Mouse (Mus musculus): ENCODE data around the gene Ptafr. TPM values are rescaled to one million over a fixed set of nuclear protein-coding genes. Genes with fewer than 3 reads are reported as not detected.

Gene Ptafr
- total and polyA plus RNA-seq, 2 experiments from 2014 or later: 0.61 to 0.63 TPM

DNA sequence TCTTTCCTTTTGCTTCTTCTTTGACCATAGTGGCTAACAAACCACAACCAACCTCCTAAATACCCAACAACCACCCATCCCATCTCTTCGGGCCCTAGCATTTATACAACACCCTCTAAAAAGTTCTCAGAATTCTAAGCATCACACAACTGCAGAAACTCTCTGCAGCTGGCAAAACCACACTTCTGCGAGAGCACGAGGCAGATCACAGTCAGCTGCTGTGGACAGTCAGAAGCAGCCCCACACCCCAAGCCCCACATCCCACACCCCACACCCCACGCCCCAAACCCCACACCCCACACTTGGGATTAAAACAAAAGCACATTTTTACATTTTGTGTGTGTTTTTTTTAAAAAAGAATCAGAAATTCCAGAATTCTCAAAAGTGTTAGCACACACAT, 39.6 kb downstream of the Ptafr start:
- no peak overlapping the region for H3K9ac ChIP-seq (replicated peaks; ENCODE audit: low read length)
- H3K9me3 ChIP-seq (ENCODE audit: low read length): no peaks in the 10 kb centered on the region
- DNase-seq (ENCODE audit: low spot score) (no peak), ATAC-seq (no peak)
- no peaks in the 10 kb centered on the region for H3K27me3 ChIP-seq (ENCODE audit: insufficient read depth, low read length)
- WGBS: 87% methylated on average over 4 of the region's 4 CpGs
- no peaks in the 10 kb centered on the region for H3K36me3 ChIP-seq (ENCODE audit: insufficient read depth, low read length)
- H3K4me1 ChIP-seq (ENCODE audit: insufficient read depth, low read length): no peaks in the 10 kb centered on the region
- no peak overlapping the region for H3K4me2 ChIP-seq (ENCODE audit: low read depth, low read length)
- TF ChIP-seq CTCF (IDR thresholded peaks at IDR 0.05; ENCODE audit: low read depth): no peak
- H3K4me3 ChIP-seq (ENCODE audit: low read length): no peak overlapping the region
- no peak overlapping the region for H3K27ac ChIP-seq

DNA sequence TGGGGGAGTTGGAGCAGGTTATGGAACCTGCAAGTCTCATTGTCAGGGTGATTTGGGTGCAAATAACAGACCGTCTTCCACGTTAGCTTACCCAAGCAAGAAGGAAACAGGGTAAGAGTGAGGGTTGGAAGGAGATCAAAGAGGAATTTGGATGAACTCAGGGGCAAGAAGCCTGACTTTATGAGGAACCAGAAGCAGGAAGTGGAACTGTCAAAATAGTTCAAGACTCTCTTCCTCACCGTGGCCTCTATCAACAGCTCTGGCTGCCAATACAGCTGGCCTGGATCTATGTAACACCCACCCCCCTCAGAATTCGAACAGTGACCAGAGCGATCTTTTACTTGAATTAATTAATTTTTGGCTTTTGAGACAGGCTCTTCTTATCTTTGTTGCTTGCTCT, 41.9 kb downstream of the Ptafr start:
- H3K9me3 ChIP-seq (ENCODE audit: low read length): no peaks in the 10 kb centered on the region
- H3K4me3 ChIP-seq (ENCODE audit: low read length): no peak overlapping the region
- ATAC-seq: no peak
- TF ChIP-seq CTCF (IDR thresholded peaks at IDR 0.05; ENCODE audit: low read depth): no peak
- H3K9ac ChIP-seq (replicated peaks; ENCODE audit: low read length): no peak overlapping the region
- no peaks in the 10 kb centered on the region for H3K4me1 ChIP-seq (ENCODE audit: insufficient read depth, low read length)
- H3K27me3 ChIP-seq (ENCODE audit: insufficient read depth, low read length): no peaks in the 10 kb centered on the region
- H3K36me3 ChIP-seq (ENCODE audit: insufficient read depth, low read length): no peaks in the 10 kb centered on the region
- H3K4me2 ChIP-seq (ENCODE audit: low read depth, low read length): no peak overlapping the region
- DNase-seq (ENCODE audit: low spot score): no peak
- H3K27ac ChIP-seq: no peak overlapping the region
- 79% methylated on average over 5 of the region's 5 CpGs for WGBS

DNA sequence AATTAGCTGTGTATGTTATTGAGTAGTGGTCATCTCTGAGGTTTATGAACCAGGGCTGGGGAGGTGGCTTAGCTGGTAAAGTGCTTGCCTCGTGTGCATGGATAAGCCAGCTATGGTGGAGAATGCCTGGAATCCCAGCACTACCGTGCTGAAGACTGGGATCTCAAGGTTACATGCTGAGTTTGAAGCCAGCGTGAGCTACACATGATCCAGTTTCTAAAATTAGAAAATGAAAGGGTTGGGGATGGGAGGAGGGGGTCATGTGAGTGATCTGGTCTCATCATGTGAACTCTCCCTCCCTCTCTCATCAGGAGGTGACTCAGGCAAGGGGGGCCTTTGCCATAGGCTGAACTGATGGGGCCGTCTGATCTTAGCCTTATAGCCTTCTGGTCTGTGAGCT, 44.3 kb downstream of the Ptafr start:
- DNase-seq (ENCODE audit: low spot score) (no peak), ATAC-seq (no peak)
- Histone ChIP-seq H3K4me2 (ENCODE audit: low read depth, low read length) (no peak overlapping the region), H3K27me3 (ENCODE audit: insufficient read depth, low read length) (no peaks in the 10 kb centered on the region), H3K4me3 (ENCODE audit: low read length) (no peak overlapping the region), H3K27ac (no peak overlapping the region), H3K9ac (replicated peaks; ENCODE audit: low read length) (no peak overlapping the region), H3K4me1 (ENCODE audit: insufficient read depth, low read length) (no peaks in the 10 kb centered on the region), H3K9me3 (ENCODE audit: low read length) (no peaks in the 10 kb centered on the region), H3K36me3 (ENCODE audit: insufficient read depth, low read length) (no peaks in the 10 kb centered on the region)
- no peak for TF ChIP-seq CTCF (IDR thresholded peaks at IDR 0.05; ENCODE audit: low read depth)
- 48% methylated on average over 4 of the region's 4 CpGs for WGBS

DNA sequence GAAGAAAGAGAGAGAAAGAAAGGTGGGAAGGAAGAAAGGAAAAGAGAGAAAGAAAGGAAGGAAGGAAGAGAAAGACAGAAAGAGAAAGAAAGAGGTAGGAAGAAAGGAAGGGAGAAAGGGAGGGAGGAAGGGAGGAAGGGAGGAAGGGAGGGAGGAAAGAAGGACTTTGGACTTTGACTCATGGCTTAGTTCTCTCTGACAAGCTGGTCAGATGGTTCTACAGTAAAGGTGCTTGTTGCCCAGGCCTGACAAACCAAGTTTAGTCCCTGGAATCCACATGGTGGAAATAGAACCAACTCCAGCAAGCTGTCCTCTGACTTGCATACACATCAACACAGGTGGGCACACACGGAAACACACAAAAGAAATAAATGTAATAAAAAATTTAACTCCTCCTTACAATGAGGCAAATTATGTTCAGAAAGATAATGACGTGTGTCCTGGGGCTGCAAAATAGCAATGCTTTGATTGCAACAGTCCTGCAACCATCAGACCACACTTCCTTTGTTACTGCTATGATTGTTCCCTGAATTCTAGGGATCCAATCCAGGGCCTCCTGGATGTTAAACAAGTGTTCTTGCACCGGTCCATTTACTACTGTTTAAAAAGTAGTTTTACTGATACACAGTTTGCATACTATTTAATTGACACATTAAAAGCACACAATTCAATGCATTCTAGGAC, 46.6 kb downstream of the Ptafr start:
- no peak for DNase-seq (ENCODE audit: low spot score)
- no peak for TF ChIP-seq CTCF (IDR thresholded peaks at IDR 0.05; ENCODE audit: low read depth)
- 86% methylated on average over 3 of the region's 3 CpGs for WGBS
- Histone ChIP-seq H3K4me1 (ENCODE audit: insufficient read depth, low read length) (no peaks in the 10 kb centered on the region), H3K27me3 (ENCODE audit: insufficient read depth, low read length) (no peaks in the 10 kb centered on the region), H3K27ac (no peak overlapping the region), H3K9ac (replicated peaks; ENCODE audit: low read length) (no peak overlapping the region), H3K4me3 (ENCODE audit: low read length) (no peak overlapping the region), H3K9me3 (ENCODE audit: low read length) (no peaks in the 10 kb centered on the region), H3K36me3 (ENCODE audit: insufficient read depth, low read length) (no peaks in the 10 kb centered on the region), H3K4me2 (ENCODE audit: low read depth, low read length) (no peak overlapping the region)
- ATAC-seq: no peak

DNA sequence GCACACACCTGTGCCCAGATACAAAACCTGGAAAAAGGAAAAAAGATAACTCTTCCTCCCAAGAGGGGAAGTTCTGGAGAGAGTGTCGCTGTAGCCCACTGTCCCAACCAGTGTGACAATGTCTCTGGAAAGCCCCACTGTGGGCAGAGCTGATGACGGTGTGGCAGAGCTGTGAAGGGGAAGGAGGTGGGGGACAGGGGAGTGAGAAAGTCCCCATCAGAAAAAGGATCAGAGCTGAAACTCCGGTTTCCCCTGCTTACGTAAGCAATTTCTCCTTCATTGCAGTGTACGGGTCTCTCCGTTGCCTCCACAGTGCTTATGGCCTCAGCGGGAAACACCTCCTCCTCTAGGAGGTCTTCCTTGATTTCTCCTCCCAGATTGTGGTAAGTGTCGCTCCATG, 47.5 kb downstream of the Ptafr start:
- ATAC-seq: no peak
- no peak overlapping the region for H3K4me2 ChIP-seq (ENCODE audit: low read depth, low read length)
- H3K27ac ChIP-seq: no peak overlapping the region
- 85% methylated on average over 8 of the region's 8 CpGs for WGBS
- H3K36me3 ChIP-seq (ENCODE audit: insufficient read depth, low read length): no peaks in the 10 kb centered on the region
- no peak for TF ChIP-seq CTCF (IDR thresholded peaks at IDR 0.05; ENCODE audit: low read depth)
- H3K9ac ChIP-seq (replicated peaks; ENCODE audit: low read length): no peak overlapping the region
- H3K27me3 ChIP-seq (ENCODE audit: insufficient read depth, low read length): no peaks in the 10 kb centered on the region
- H3K4me1 ChIP-seq (ENCODE audit: insufficient read depth, low read length): no peaks in the 10 kb centered on the region
- no peak overlapping the region for H3K4me3 ChIP-seq (ENCODE audit: low read length)
- no peak for DNase-seq (ENCODE audit: low spot score)
- H3K9me3 ChIP-seq (ENCODE audit: low read length): no peaks in the 10 kb centered on the region

DNA sequence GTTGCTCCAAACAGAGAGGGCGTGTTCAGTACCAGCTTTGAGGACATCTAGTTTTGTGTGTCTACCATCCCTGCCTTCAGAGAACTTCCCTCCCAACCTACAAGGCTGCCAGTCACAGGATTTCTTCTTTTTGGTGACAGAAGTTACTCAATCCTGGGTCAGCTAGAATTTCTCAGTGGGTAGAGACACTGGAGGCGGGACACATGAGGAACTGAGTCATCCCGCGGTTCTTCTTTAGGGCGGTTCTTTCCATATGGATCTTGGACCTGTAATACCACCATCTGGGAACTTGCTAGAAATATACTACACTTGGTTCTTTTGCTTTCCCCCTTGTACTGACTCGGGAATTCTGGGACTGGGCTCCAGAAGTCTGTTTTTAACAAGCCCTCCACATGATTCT, 54.0 kb downstream of the Ptafr start:
- no peak overlapping the region for H3K27ac ChIP-seq
- no peak overlapping the region for H3K4me3 ChIP-seq (ENCODE audit: low read length)
- TF ChIP-seq CTCF (IDR thresholded peaks at IDR 0.05; ENCODE audit: low read depth): no peak
- H3K36me3 ChIP-seq (ENCODE audit: insufficient read depth, low read length): no peaks in the 10 kb centered on the region
- no peaks in the 10 kb centered on the region for H3K9me3 ChIP-seq (ENCODE audit: low read length)
- WGBS: 92% methylated on average over 6 of the region's 6 CpGs
- H3K4me1 ChIP-seq (ENCODE audit: insufficient read depth, low read length): no peaks in the 10 kb centered on the region
- no peak for ATAC-seq
- no peak for DNase-seq (ENCODE audit: low spot score)
- H3K9ac ChIP-seq (replicated peaks; ENCODE audit: low read length): no peak overlapping the region
- no peaks in the 10 kb centered on the region for H3K27me3 ChIP-seq (ENCODE audit: insufficient read depth, low read length)
- no peak overlapping the region for H3K4me2 ChIP-seq (ENCODE audit: low read depth, low read length)

DNA sequence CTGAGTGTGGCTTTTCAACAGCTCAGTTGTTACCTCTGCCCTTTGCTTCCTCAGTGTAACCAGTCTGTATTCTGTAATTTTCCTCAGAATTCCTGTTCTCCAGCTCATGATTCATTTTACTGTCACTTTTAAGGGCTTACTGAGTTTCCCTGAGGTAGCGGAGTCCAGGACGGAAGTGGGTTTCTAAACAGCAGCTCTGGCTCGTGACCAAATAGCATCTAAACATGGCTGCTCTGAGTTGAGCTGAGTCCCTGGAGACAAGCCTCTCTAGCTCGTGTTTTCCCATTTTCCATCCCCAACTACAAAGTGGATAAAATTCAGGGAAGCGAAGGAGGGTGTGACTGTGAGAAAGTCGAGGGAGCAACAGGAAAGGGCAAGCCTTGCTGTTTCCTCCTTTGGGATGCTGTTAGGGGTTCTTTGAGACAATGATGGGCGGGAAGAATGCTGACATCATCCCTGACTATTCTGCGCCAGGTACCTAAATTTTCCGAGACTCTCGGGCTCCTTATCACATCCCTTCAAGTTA, 55.0 kb downstream of the Ptafr start:
- DNase-seq (ENCODE audit: low spot score) (no peak), ATAC-seq (no peak)
- Histone ChIP-seq H3K9ac (replicated peaks; ENCODE audit: low read length) (no peak overlapping the region), H3K36me3 (ENCODE audit: insufficient read depth, low read length) (no peaks in the 10 kb centered on the region), H3K27me3 (ENCODE audit: insufficient read depth, low read length) (no peaks in the 10 kb centered on the region), H3K4me3 (ENCODE audit: low read length) (no peak overlapping the region), H3K27ac (no peak overlapping the region), H3K4me1 (ENCODE audit: insufficient read depth, low read length) (no peaks in the 10 kb centered on the region), H3K9me3 (ENCODE audit: low read length) (no peaks in the 10 kb centered on the region), H3K4me2 (ENCODE audit: low read depth, low read length) (no peak overlapping the region)
- TF ChIP-seq CTCF (IDR thresholded peaks at IDR 0.05; ENCODE audit: low read depth): no peak
- WGBS: 85% methylated on average over 10 of the region's 10 CpGs

Measured in hindbrain, postnatal 0 days (tissue).